17 mouse cellular contexts compared by ENCODE assay signal in genomic region chr1:169517376-169517892, GRCm38 (mm10). TPM values are rescaled to one million over a fixed set of nuclear protein-coding genes. Genes with fewer than 3 reads are reported as not detected.
DNase-seq lines count a peak whose midpoint lies in the region; ATAC-seq and TF ChIP-seq lines count a peak whose summit lies in the region.
"Had no signal": no experiment of that assay in that cellular context is flagged by ENCODE, and none has a peak within 500 bp of the region (broad histone marks: within the 10 kb centered on the region; RNA-seq: fewer than 3 reads in every experiment).

No protein-coding gene starts in this region.

- H3K4me1 ChIP-seq in hindbrain, embryonic 11.5 days (replicated peaks; ENCODE audit: control insufficient read depth, insufficient read depth, low read length): no peaks in the 10 kb centered on the region
- no peaks in the 10 kb centered on the region for H3K4me1 ChIP-seq in hindbrain, embryonic 16.5 days (ENCODE audit: control insufficient read depth, insufficient read depth, low read depth, low read length)
- no peaks in the 10 kb centered on the region for H3K4me1 ChIP-seq in midbrain, postnatal 0 days (ENCODE audit: insufficient read depth, low read length)
- no peaks in the 10 kb centered on the region for H3K4me1 ChIP-seq in midbrain, embryonic 16.5 days (ENCODE audit: control insufficient read depth, insufficient read depth, low read length)
- H3K4me1 ChIP-seq in limb, embryonic 10.5 days: no peaks in the 10 kb centered on the region
- H3K4me1 ChIP-seq: midbrain, embryonic 10.5 days; stomach, embryonic 15.5 days had no signal

- H3K36me3 ChIP-seq in hindbrain, embryonic 11.5 days (ENCODE audit: control insufficient read depth, insufficient read depth, low read length): peaks cover 5% of the 10 kb centered on the region; the same call in 1 of the 2 replicates
- no peaks in the 10 kb centered on the region for H3K36me3 ChIP-seq in hindbrain, embryonic 16.5 days (ENCODE audit: control insufficient read depth, insufficient read depth, low read length)
- H3K36me3 ChIP-seq in midbrain, postnatal 0 days (ENCODE audit: insufficient read depth, low read length): no peaks in the 10 kb centered on the region
- H3K36me3 ChIP-seq in midbrain, embryonic 16.5 days (ENCODE audit: control insufficient read depth, insufficient read depth, low read length): no peaks in the 10 kb centered on the region
- H3K36me3 ChIP-seq in limb, embryonic 10.5 days: peaks cover 98% of the 10 kb centered on the region

- no peaks in the 10 kb centered on the region for H3K9me3 ChIP-seq in hindbrain, embryonic 11.5 days (ENCODE audit: control insufficient read depth, low read length)
- H3K9me3 ChIP-seq in hindbrain, embryonic 16.5 days (ENCODE audit: control insufficient read depth, low read length): no peaks in the 10 kb centered on the region
- H3K9me3 ChIP-seq in midbrain, postnatal 0 days (ENCODE audit: low read length): no peaks in the 10 kb centered on the region
- H3K9me3 ChIP-seq in midbrain, embryonic 16.5 days (replicated peaks; ENCODE audit: control insufficient read depth, low read length, poor library complexity, severe bottlenecking): no peaks in the 10 kb centered on the region
- H3K9me3 ChIP-seq in limb, embryonic 10.5 days (replicated peaks): no peaks in the 10 kb centered on the region
- H3K9me3 ChIP-seq: midbrain, embryonic 10.5 days; stomach, embryonic 15.5 days had no signal

- no peak overlapping the region for H3K4me2 ChIP-seq in hindbrain, embryonic 11.5 days (replicated peaks; ENCODE audit: low read depth, low read length)
- H3K4me2 ChIP-seq in hindbrain, embryonic 16.5 days (ENCODE audit: low read length): no peak overlapping the region
- H3K4me2 ChIP-seq in midbrain, postnatal 0 days (ENCODE audit: low read depth, low read length, poor library complexity, severe bottlenecking): no peak overlapping the region
- no peak overlapping the region for H3K4me2 ChIP-seq in midbrain, embryonic 16.5 days (ENCODE audit: low read length)
- H3K4me2 ChIP-seq: hindbrain, embryonic 14.5 days; stomach, embryonic 15.5 days had no signal

- no peak overlapping the region for H3K4me3 ChIP-seq in hindbrain, embryonic 11.5 days (ENCODE audit: low read depth, low read length)
- no peak overlapping the region for H3K4me3 ChIP-seq in hindbrain, embryonic 16.5 days (ENCODE audit: low read length)
- H3K4me3 ChIP-seq in midbrain, postnatal 0 days (ENCODE audit: low read depth, low read length): no peak overlapping the region
- H3K4me3 ChIP-seq in midbrain, embryonic 16.5 days (ENCODE audit: low read depth, low read length): no peak overlapping the region
- H3K4me3 ChIP-seq in limb, embryonic 10.5 days: no peak overlapping the region
- H3K4me3 ChIP-seq: midbrain, embryonic 10.5 days; myocyte; stomach, embryonic 15.5 days had no signal

- no peak for ATAC-seq in hindbrain, embryonic 11.5 days (ENCODE audit: low FRiP score)
- no peak for ATAC-seq in hindbrain, embryonic 16.5 days
- ATAC-seq in midbrain, postnatal 0 days (ENCODE audit: low FRiP score): no peak
- ATAC-seq in midbrain, embryonic 16.5 days: no peak

- no peak overlapping the region for H3K9ac ChIP-seq in hindbrain, embryonic 11.5 days (ENCODE audit: low read depth, low read length)
- H3K9ac ChIP-seq in hindbrain, embryonic 16.5 days (ENCODE audit: low read depth, low read length): no peak overlapping the region
- no peak overlapping the region for H3K9ac ChIP-seq in midbrain, postnatal 0 days (replicated peaks; ENCODE audit: low read length, poor library complexity, severe bottlenecking)
- H3K9ac ChIP-seq in midbrain, embryonic 16.5 days (ENCODE audit: low read depth, low read length): no peak overlapping the region
- H3K9ac ChIP-seq: hindbrain, embryonic 14.5 days; stomach, embryonic 15.5 days had no signal

- H3K27me3 ChIP-seq in hindbrain, embryonic 11.5 days (ENCODE audit: control insufficient read depth, insufficient read depth, low read length): no peaks in the 10 kb centered on the region
- no peaks in the 10 kb centered on the region for H3K27me3 ChIP-seq in hindbrain, embryonic 16.5 days (replicated peaks; ENCODE audit: control insufficient read depth, insufficient read depth, low read length)
- no peaks in the 10 kb centered on the region for H3K27me3 ChIP-seq in midbrain, postnatal 0 days (ENCODE audit: insufficient read depth, low read length)
- H3K27me3 ChIP-seq in midbrain, embryonic 16.5 days (ENCODE audit: control insufficient read depth, insufficient read depth, low read depth, low read length): no peaks in the 10 kb centered on the region
- H3K27me3 ChIP-seq in limb, embryonic 10.5 days (ENCODE audit: low read depth, poor library complexity, severe bottlenecking): no peaks in the 10 kb centered on the region
- H3K27me3 ChIP-seq: stomach, embryonic 15.5 days had no signal

- peak; percentile 13 for DNase-seq in hindbrain, embryonic 11.5 days (ENCODE audit: low spot score)
- no peak for DNase-seq in midbrain, postnatal 0 days (ENCODE audit: low spot score)
- peak; percentile 35 for DNase-seq in induced T-regulatory cell, adult 2 months (ENCODE audit: low read depth)
- no peak for DNase-seq in layer of hippocampus, adult 9-11 months
- DNase-seq in limb, embryonic 10.5 days (ENCODE audit: low spot score): no peak
- no peak for DNase-seq in lung, postnatal 25 days (ENCODE audit: low spot score)
- DNase-seq: adrenal gland, adult 2 months; cerebellum, adult 2 months; kidney, adult 9 months; lung, adult 18-20 months; right cerebral cortex, postnatal 4 days had no signal

- TF ChIP-seq CTCF in midbrain, postnatal 0 days (IDR thresholded peaks at IDR 0.05): peak; percentile 43

- no peak overlapping the region for H3K27ac ChIP-seq in hindbrain, embryonic 11.5 days (ENCODE audit: low read depth, low read length)
- no peak overlapping the region for H3K27ac ChIP-seq in hindbrain, embryonic 16.5 days (ENCODE audit: low read depth, low read length)
- no peak overlapping the region for H3K27ac ChIP-seq in midbrain, postnatal 0 days (ENCODE audit: low read depth, low read length)
- H3K27ac ChIP-seq in midbrain, embryonic 16.5 days (ENCODE audit: low read length): no peak overlapping the region
- no peak overlapping the region for H3K27ac ChIP-seq in limb, embryonic 10.5 days
- H3K27ac ChIP-seq: hindbrain, embryonic 14.5 days; midbrain, embryonic 10.5 days; stomach, embryonic 15.5 days had no signal

- WGBS in hindbrain, embryonic 11.5 days: 96% methylated on average over 8 of the region's 8 CpGs
- WGBS in hindbrain, embryonic 16.5 days: 96% methylated on average over 8 of the region's 8 CpGs
- 90% methylated on average over 8 of the region's 8 CpGs for WGBS in midbrain, postnatal 0 days
- WGBS in midbrain, embryonic 16.5 days: 96% methylated on average over 8 of the region's 8 CpGs
- WGBS in limb, embryonic 10.5 days: 94% methylated on average over 8 of the region's 8 CpGs

RNA-seq across cellular contexts. Expression of gene Nuf2, which starts 13.8 kb away (rescaled TPM):
- 75.5 and 81.7 TPM in 2 replicates for polyA plus RNA-seq in hindbrain, embryonic 11.5 days (2014; fragmentation: Nextera tagmentation; extraction: Ambion mirVana)
- 13.1 and 15.7 TPM in 2 replicates for polyA plus RNA-seq in hindbrain, embryonic 16.5 days (2015; fragmentation: Nextera tagmentation; extraction: Ambion mirVana)
- total RNA-seq in midbrain, postnatal 0 days (2014; rRNA removed): 3.5 and 3.7 TPM in 2 replicates
- polyA plus RNA-seq in midbrain, postnatal 0 days (2015; fragmentation: Nextera tagmentation; extraction: Ambion mirVana): 4.2 and 4.7 TPM in 2 replicates
- polyA plus RNA-seq in midbrain, embryonic 16.5 days (2015; fragmentation: Nextera tagmentation; extraction: Ambion mirVana): 8.0 and 9.0 TPM in 2 replicates
- polyA plus RNA-seq in limb, embryonic 10.5 days (2016; fragmentation: Nextera tagmentation; extraction: Ambion mirVana): 72.9 and 76.3 TPM in 2 replicates

Comparison
In these comparisons a context has a peak if more than half of its experiments do, and no peak if none do; other contexts are left out.
1. DNase-seq: peak in hindbrain, embryonic 11.5 days (single experiment) and induced T-regulatory cell, adult 2 months (single experiment); none in midbrain, postnatal 0 days (single experiment), layer of hippocampus, adult 9-11 months (single experiment), limb, embryonic 10.5 days (single experiment) and lung, postnatal 25 days (single experiment).